Mouse (Mus musculus) cerebellum, adult 9-11 months (tissue): Measurements from ENCODE around the gene Gab3.
"Not testable (repeated sequence)": the region's sequence is repeated elsewhere in the genome, so short reads cannot be mapped to it uniquely, and the experiment has no call there.

Experiments
- DNase-seq: peaks from one replicate; pipeline ENCODE4 v3.0.0; 2022

The Gab3 gene

GRCm38 (mm10) chrX:74983734-74984133 lies 101.5 kb downstream of the Gab3 start:
- DNase-seq, result no peak

GRCm38 (mm10) chrX:74962899-74963298 lies 122.4 kb downstream of the Gab3 start:
- DNase-seq, result not testable (repeated sequence)

DNA sequence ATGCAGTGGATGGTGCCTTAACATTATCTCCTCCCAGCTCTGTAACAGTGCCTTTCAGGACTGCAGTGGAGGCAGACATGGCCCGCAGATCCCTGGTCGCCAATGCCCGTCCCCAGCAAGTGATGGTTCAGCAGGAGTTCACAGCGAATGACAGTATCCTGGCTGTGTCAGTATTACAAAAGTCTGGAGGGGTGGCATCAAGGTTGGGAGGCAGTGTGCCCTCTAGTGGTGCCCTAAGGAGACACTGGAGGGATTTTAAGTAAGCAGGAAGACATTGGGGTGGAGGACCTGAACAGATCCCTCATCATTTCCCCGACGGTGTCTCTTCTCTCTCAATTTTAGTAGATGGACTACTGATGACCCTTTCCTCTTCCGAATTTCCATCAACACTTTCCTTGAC lies 126.1 kb downstream of the Gab3 start:
- DNase-seq, result not testable (repeated sequence)
